Mouse (Mus musculus): ENCODE data around the gene Mboat1. TPM values are rescaled to one million over a fixed set of nuclear protein-coding genes. Genes with fewer than 3 reads are reported as not detected.

Mboat1 gene
- polyA plus RNA-seq, 1 experiment from 2014 or later: 98.7 TPM

- no peaks in the 10 kb centered on the region for H3K4me1 ChIP-seq (replicated peaks; ENCODE audit: control insufficient read depth, insufficient read depth)
- H3K4me3 ChIP-seq (ENCODE audit: low read depth, low read length): no peak overlapping the region
- ATAC-seq (ENCODE audit: low FRiP score, low TSS enrichment) (no peak), DNase-seq (ENCODE audit: low spot score) (no peak)
- H3K4me2 ChIP-seq (replicated peaks; ENCODE audit: low read depth): no peak overlapping the region
- H3K27me3 ChIP-seq (ENCODE audit: control insufficient read depth, insufficient read depth, low read length): no peaks in the 10 kb centered on the region
- no peak overlapping the region for H3K27ac ChIP-seq (replicated peaks)
- TF ChIP-seq EP300 (optimal IDR thresholded peaks at IDR 0.05): no peak
- H3K36me3 ChIP-seq (ENCODE audit: control insufficient read depth, insufficient read depth, low read length): 0 out of 2 replicates have a peak, but pooled peaks cover 7% of the 10 kb centered on the region
- H3K9ac ChIP-seq (ENCODE audit: low read length): no peak overlapping the region
- 52% methylated on average over 6 of the region's 6 CpGs for WGBS
- H3K9me3 ChIP-seq (ENCODE audit: control insufficient read depth, low read length): no peaks in the 10 kb centered on the region
Observed at GRCm38 (mm10) chr13:30239396-30239795, 103.1 kb downstream of the Mboat1 start.

- H3K9ac ChIP-seq (ENCODE audit: low read length): no peak overlapping the region
- ATAC-seq (ENCODE audit: low FRiP score, low TSS enrichment) (no peak), DNase-seq (ENCODE audit: low spot score) (no peak)
- TF ChIP-seq CTCF (IDR thresholded peaks at IDR 0.05; ENCODE audit: low read depth) (no peak), EP300 (optimal IDR thresholded peaks at IDR 0.05) (no peak)
- H3K4me1 ChIP-seq (replicated peaks; ENCODE audit: control insufficient read depth, insufficient read depth): no peaks in the 10 kb centered on the region; the same call in 1 of the 2 replicates
- H3K36me3 ChIP-seq (ENCODE audit: control insufficient read depth, insufficient read depth, low read length): peaks cover 6% of the 10 kb centered on the region; the same call in 1 of the 2 replicates
- H3K27ac ChIP-seq (replicated peaks): no peak overlapping the region
- no peaks in the 10 kb centered on the region for H3K9me3 ChIP-seq (ENCODE audit: control insufficient read depth, low read length)
- WGBS: 78% methylated on average over 4 of the region's 4 CpGs
- H3K27me3 ChIP-seq (ENCODE audit: control insufficient read depth, insufficient read depth, low read length): no peaks in the 10 kb centered on the region
- no peak overlapping the region for H3K4me3 ChIP-seq (ENCODE audit: low read depth, low read length)
- H3K4me2 ChIP-seq (replicated peaks; ENCODE audit: low read depth): no peak overlapping the region
Observed at GRCm38 (mm10) chr13:30245573-30245972, 109.3 kb downstream of the Mboat1 start.

- WGBS: 52% methylated on average over 5 of the region's 5 CpGs
- Histone ChIP-seq H3K4me3 (ENCODE audit: low read depth, low read length) (no peak overlapping the region), H3K4me2 (replicated peaks; ENCODE audit: low read depth) (no peak overlapping the region), H3K9ac (ENCODE audit: low read length) (no peak overlapping the region), H3K27ac (replicated peaks) (no peak overlapping the region), H3K9me3 (ENCODE audit: control insufficient read depth, low read length) (no peaks in the 10 kb centered on the region), H3K4me1 (replicated peaks; ENCODE audit: control insufficient read depth, insufficient read depth) (no peaks in the 10 kb centered on the region; the same call in 1 of the 2 replicates), H3K36me3 (ENCODE audit: control insufficient read depth, insufficient read depth, low read length) (peaks cover 4% of the 10 kb centered on the region; the same call in 1 of the 2 replicates), H3K27me3 (ENCODE audit: control insufficient read depth, insufficient read depth, low read length) (no peaks in the 10 kb centered on the region)
- TF ChIP-seq CTCF (IDR thresholded peaks at IDR 0.05; ENCODE audit: low read depth) (no peak), EP300 (optimal IDR thresholded peaks at IDR 0.05) (no peak)
- peak; percentile 40 for DNase-seq (ENCODE audit: low spot score)
- ATAC-seq (ENCODE audit: low FRiP score, low TSS enrichment): peak; percentile 50; the same call in 1 of the 2 replicates
Observed at GRCm38 (mm10) chr13:30250341-30250905, 114.1 kb downstream of the Mboat1 start.

- no peak overlapping the region for H3K4me3 ChIP-seq (ENCODE audit: low read depth, low read length)
- H3K4me2 ChIP-seq (replicated peaks; ENCODE audit: low read depth): no peak overlapping the region
- WGBS: 73% methylated on average over 3 of the region's 3 CpGs
- H3K9me3 ChIP-seq (ENCODE audit: control insufficient read depth, low read length): no peaks in the 10 kb centered on the region
- H3K36me3 ChIP-seq (ENCODE audit: control insufficient read depth, insufficient read depth, low read length): no peaks in the 10 kb centered on the region
- H3K27ac ChIP-seq (replicated peaks): no peak overlapping the region
- DNase-seq (ENCODE audit: low spot score) (no peak), ATAC-seq (ENCODE audit: low FRiP score, low TSS enrichment) (no peak)
- TF ChIP-seq EP300 (optimal IDR thresholded peaks at IDR 0.05): no peak
- TF ChIP-seq CTCF (IDR thresholded peaks at IDR 0.05; ENCODE audit: low read depth): no peak
- H3K27me3 ChIP-seq (ENCODE audit: control insufficient read depth, insufficient read depth, low read length): no peaks in the 10 kb centered on the region
- no peaks in the 10 kb centered on the region; the same call in 1 of the 2 replicates for H3K4me1 ChIP-seq (replicated peaks; ENCODE audit: control insufficient read depth, insufficient read depth)
- no peak overlapping the region for H3K9ac ChIP-seq (ENCODE audit: low read length)
Observed at GRCm38 (mm10) chr13:30251431-30251830, 115.1 kb downstream of the Mboat1 start.

GRCm38 (mm10) chr13:30252692-30253091, 116.4 kb downstream of the Mboat1 start:
- Histone ChIP-seq H3K9ac (ENCODE audit: low read length) (no peak overlapping the region), H3K9me3 (ENCODE audit: control insufficient read depth, low read length) (no peaks in the 10 kb centered on the region), H3K27ac (replicated peaks) (no peak overlapping the region), H3K4me2 (replicated peaks; ENCODE audit: low read depth) (no peak overlapping the region), H3K36me3 (ENCODE audit: control insufficient read depth, insufficient read depth, low read length) (no peaks in the 10 kb centered on the region), H3K4me3 (ENCODE audit: low read depth, low read length) (no peak overlapping the region), H3K4me1 (replicated peaks; ENCODE audit: control insufficient read depth, insufficient read depth) (no peaks in the 10 kb centered on the region; the same call in 1 of the 2 replicates), H3K27me3 (ENCODE audit: control insufficient read depth, insufficient read depth, low read length) (no peaks in the 10 kb centered on the region)
- TF ChIP-seq CTCF (IDR thresholded peaks at IDR 0.05; ENCODE audit: low read depth): no peak
- TF ChIP-seq EP300 (optimal IDR thresholded peaks at IDR 0.05): no peak
- WGBS: 18% methylated on average over 3 of the region's 3 CpGs
- ATAC-seq (ENCODE audit: low FRiP score, low TSS enrichment) (no peak), DNase-seq (ENCODE audit: low spot score) (no peak)

GRCm38 (mm10) chr13:30253636-30254264, 117.5 kb downstream of the Mboat1 start:
- Histone ChIP-seq H3K9me3 (ENCODE audit: control insufficient read depth, low read length) (no peaks in the 10 kb centered on the region), H3K36me3 (ENCODE audit: control insufficient read depth, insufficient read depth, low read length) (no peaks in the 10 kb centered on the region), H3K4me3 (ENCODE audit: low read depth, low read length) (no peak overlapping the region), H3K4me1 (replicated peaks; ENCODE audit: control insufficient read depth, insufficient read depth) (no peaks in the 10 kb centered on the region; the same call in 1 of the 2 replicates), H3K27me3 (ENCODE audit: control insufficient read depth, insufficient read depth, low read length) (no peaks in the 10 kb centered on the region), H3K4me2 (replicated peaks; ENCODE audit: low read depth) (no peak overlapping the region), H3K27ac (replicated peaks) (no peak overlapping the region), H3K9ac (ENCODE audit: low read length) (no peak overlapping the region)
- ATAC-seq (ENCODE audit: low FRiP score, low TSS enrichment) (no peak), DNase-seq (ENCODE audit: low spot score) (no peak)
- no peak for TF ChIP-seq CTCF (IDR thresholded peaks at IDR 0.05; ENCODE audit: low read depth)
- no peak for TF ChIP-seq EP300 (optimal IDR thresholded peaks at IDR 0.05)
- 58% methylated on average over 5 of the region's 5 CpGs for WGBS
